Mouse (Mus musculus) heart, embryonic 10.5 days (tissue): ENCODE results near the gene Arhgap1. TPM values are rescaled to one million over a fixed set of nuclear protein-coding genes. Genes with fewer than 3 reads are reported as not detected.

Experiments
- DNase-seq: peaks from one replicate; pipeline ENCODE4 v3.0.0-alpha.2; 2017; ENCODE audit warnings: low spot score
- H3K27ac ChIP-seq: fragments of 300-500 bp; sonication (generic); 2 replicates; pipeline ENCODE4 v1.5.1; 2016; ENCODE audit warnings: mild to moderate bottlenecking
- H3K27me3 ChIP-seq: fragments of 300-500 bp; sonication (generic); 2 replicates; pipeline ENCODE4 v1.6.1; 2016; ENCODE audit warnings: mild to moderate bottlenecking; ENCODE audit not compliant: poor library complexity, insufficient read depth, severe bottlenecking
- H3K36me3 ChIP-seq: fragments of 300-500 bp; sonication (generic); 2 replicates; pipeline ENCODE4 v1.6.1; 2016; ENCODE audit warnings: mild to moderate bottlenecking, moderate library complexity
- H3K4me1 ChIP-seq: fragments of 300-500 bp; sonication (generic); 2 replicates; pipeline ENCODE4 v1.6.1; 2016; ENCODE audit warnings: mild to moderate bottlenecking
- H3K4me3 ChIP-seq: fragments of 300-500 bp; sonication (generic); 2 replicates; pipeline ENCODE4 v1.5.1; 2016; ENCODE audit warnings: mild to moderate bottlenecking, moderate library complexity
- H3K9me3 ChIP-seq: fragments of 300-500 bp; sonication (generic); 2 replicates; pipeline ENCODE4 v1.6.1; 2016; ENCODE audit warnings: mild to moderate bottlenecking, moderate library complexity
- WGBS: fragments of 180-500 bp; shearing (Covaris S2); methylation state at CpG from one replicate; pipeline ENCODE4 v1.1.7; 2016; 5-methylcytosine and 5-hydroxymethylcytosine counted together
- polyA plus RNA-seq: library from polyadenylated mRNA; unstranded; fragments of >200 nt; fragmentation: Nextera tagmentation; extraction: Ambion mirVana; gene quantifications from 2 replicates; pipeline ENCODE4 v1.2.1, GENCODE M21; 2016

Arhgap1 gene
- polyA plus RNA-seq, 1 experiment from 2014 or later, result 212 TPM

GRCm38 (mm10) chr2:91674895-91675294, 25.2 kb downstream of the Arhgap1 start:
- DNase-seq, result no peak
- Histone ChIP-seq H3K4me1 (no peaks in the 10 kb centered on the region), H3K27ac (no peak overlapping the region), H3K27me3 (no peaks in the 10 kb centered on the region), H3K36me3 (peaks cover 93% of the 10 kb centered on the region), H3K9me3 (no peaks in the 10 kb centered on the region), H3K4me3 (no peak overlapping the region)
- WGBS, result 96% methylated on average over 5 of the region's 5 CpGs

GRCm38 (mm10) chr2:91676420-91676819, 26.8 kb downstream of the Arhgap1 start:
- peaks cover 89% of the 10 kb centered on the region for H3K36me3 ChIP-seq

GRCm38 (mm10) chr2:91676961-91677360, 27.3 kb downstream of the Arhgap1 start:
- no peak for DNase-seq
- Histone ChIP-seq H3K36me3 (peaks cover 89% of the 10 kb centered on the region), H3K27ac (no peak overlapping the region), H3K4me3 (no peak overlapping the region), H3K27me3 (no peaks in the 10 kb centered on the region), H3K4me1 (no peaks in the 10 kb centered on the region), H3K9me3 (no peaks in the 10 kb centered on the region)

More at GRCm38 (mm10) chr2:91676420-91676819, 26.8 kb downstream of the Arhgap1 start:
- no peaks in the 10 kb centered on the region for H3K9me3 ChIP-seq
- H3K4me1 ChIP-seq, result no peaks in the 10 kb centered on the region
- no peaks in the 10 kb centered on the region for H3K27me3 ChIP-seq
- no peak for DNase-seq
- 79% methylated on average over 2 of the region's 2 CpGs for WGBS
- no peak overlapping the region for H3K27ac ChIP-seq
- H3K4me3 ChIP-seq, result no peak overlapping the region

- Histone ChIP-seq H3K27me3 (no peaks in the 10 kb centered on the region), H3K9me3 (no peaks in the 10 kb centered on the region), H3K4me3 (no peak overlapping the region), H3K36me3 (peaks cover 75% of the 10 kb centered on the region), H3K27ac (no peak overlapping the region), H3K4me1 (0 out of 2 replicates have a peak, but pooled peaks cover 3% of the 10 kb centered on the region)
- DNase-seq, result peak; percentile 84
- 36% methylated on average over 4 of the region's 4 CpGs for WGBS
These were observed 33.2 kb downstream of the Arhgap1 start for GRCm38 (mm10) chr2:91682850-91683249.

GRCm38 (mm10) chr2:91683919-91684318, 34.3 kb downstream of the Arhgap1 start:
- H3K4me1 ChIP-seq, result 0 out of 2 replicates have a peak, but pooled peaks cover 3% of the 10 kb centered on the region
- peaks cover 72% of the 10 kb centered on the region for H3K36me3 ChIP-seq
- H3K27me3 ChIP-seq, result no peaks in the 10 kb centered on the region
- no peak overlapping the region for H3K27ac ChIP-seq
- no peak for DNase-seq
- H3K4me3 ChIP-seq, result no peak overlapping the region
- H3K9me3 ChIP-seq, result no peaks in the 10 kb centered on the region
- WGBS, result 75% methylated on average over 8 of the region's 8 CpGs

GRCm38 (mm10) chr2:91689452-91689851, 39.8 kb downstream of the Arhgap1 start:
- Histone ChIP-seq H3K4me3 (no peak overlapping the region), H3K36me3 (peaks cover 56% of the 10 kb centered on the region), H3K27ac (no peak overlapping the region), H3K4me1 (no peaks in the 10 kb centered on the region), H3K9me3 (no peaks in the 10 kb centered on the region), H3K27me3 (no peaks in the 10 kb centered on the region)
- WGBS, result 74% methylated on average over 7 of the region's 7 CpGs
- DNase-seq, result no peak

- no peak overlapping the region for H3K27ac ChIP-seq
- H3K27me3 ChIP-seq, result no peaks in the 10 kb centered on the region
- H3K9me3 ChIP-seq, result no peaks in the 10 kb centered on the region
- no peak overlapping the region for H3K4me3 ChIP-seq
- H3K4me1 ChIP-seq, result no peaks in the 10 kb centered on the region
- peaks cover 20% of the 10 kb centered on the region for H3K36me3 ChIP-seq
- 77% methylated on average over 10 of the region's 10 CpGs for WGBS
- DNase-seq, result no peak
These were observed 46.0 kb downstream of the Arhgap1 start for GRCm38 (mm10) chr2:91695436-91696224.

GRCm38 (mm10) chr2:91696225-91696590, 46.5 kb downstream of the Arhgap1 start:
- WGBS, result 73% methylated on average over 1 of the region's 1 CpGs
- H3K9me3 ChIP-seq, result no peaks in the 10 kb centered on the region
- no peak overlapping the region for H3K4me3 ChIP-seq
- H3K27me3 ChIP-seq, result no peaks in the 10 kb centered on the region
- H3K27ac ChIP-seq, result no peak overlapping the region
- no peaks in the 10 kb centered on the region for H3K4me1 ChIP-seq
- H3K36me3 ChIP-seq, result peaks cover 20% of the 10 kb centered on the region
- no peak for DNase-seq

- peaks cover 6% of the 10 kb centered on the region for H3K36me3 ChIP-seq
- H3K27me3 ChIP-seq, result no peaks in the 10 kb centered on the region
- DNase-seq, result no peak
- no peak overlapping the region for H3K4me3 ChIP-seq
- no peaks in the 10 kb centered on the region for H3K4me1 ChIP-seq
- H3K9me3 ChIP-seq, result no peaks in the 10 kb centered on the region
- H3K27ac ChIP-seq, result no peak overlapping the region
- WGBS, result 76% methylated on average over 1 of the region's 1 CpGs
These were observed 49.6 kb downstream of the Arhgap1 start for GRCm38 (mm10) chr2:91699225-91699624.

GRCm38 (mm10) chr2:91701366-91701765, 51.7 kb downstream of the Arhgap1 start:
- Histone ChIP-seq H3K4me3 (no peak overlapping the region), H3K9me3 (no peaks in the 10 kb centered on the region), H3K4me1 (no peaks in the 10 kb centered on the region), H3K27me3 (no peaks in the 10 kb centered on the region), H3K36me3 (no peaks in the 10 kb centered on the region), H3K27ac (no peak overlapping the region)
- no peak for DNase-seq
- 91% methylated on average over 2 of the region's 2 CpGs for WGBS

GRCm38 (mm10) chr2:91705736-91706135, 56.1 kb downstream of the Arhgap1 start:
- H3K27ac ChIP-seq, result no peak overlapping the region
- no peaks in the 10 kb centered on the region for H3K27me3 ChIP-seq
- H3K4me3 ChIP-seq, result no peak overlapping the region
- no peaks in the 10 kb centered on the region for H3K36me3 ChIP-seq
- DNase-seq, result no peak
- no peaks in the 10 kb centered on the region for H3K9me3 ChIP-seq
- H3K4me1 ChIP-seq, result peaks cover 7% of the 10 kb centered on the region
- 81% methylated on average over 6 of the region's 6 CpGs for WGBS

GRCm38 (mm10) chr2:91706456-91706855, 56.8 kb downstream of the Arhgap1 start:
- Histone ChIP-seq H3K4me3 (no peak overlapping the region), H3K27ac (no peak overlapping the region), H3K9me3 (no peaks in the 10 kb centered on the region), H3K36me3 (no peaks in the 10 kb centered on the region), H3K27me3 (no peaks in the 10 kb centered on the region), H3K4me1 (peaks cover 10% of the 10 kb centered on the region)
- DNase-seq, result no peak

- H3K4me3 ChIP-seq, result no peak overlapping the region
- 87% methylated on average over 6 of the region's 6 CpGs for WGBS
- no peaks in the 10 kb centered on the region for H3K27me3 ChIP-seq
- H3K4me1 ChIP-seq, result peaks cover 19% of the 10 kb centered on the region
- no peaks in the 10 kb centered on the region for H3K9me3 ChIP-seq
- no peak overlapping the region for H3K27ac ChIP-seq
- DNase-seq, result no peak
- H3K36me3 ChIP-seq, result no peaks in the 10 kb centered on the region
These were observed 58.7 kb downstream of the Arhgap1 start for GRCm38 (mm10) chr2:91708361-91708760.
